Mouse (Mus musculus): ENCODE data around the gene Car14. TPM values are rescaled to one million over a fixed set of nuclear protein-coding genes. Genes with fewer than 3 reads are reported as not detected.

Car14 gene
- polyA plus RNA-seq, 1 experiment from 2014 or later: 10.3 TPM

DNA sequence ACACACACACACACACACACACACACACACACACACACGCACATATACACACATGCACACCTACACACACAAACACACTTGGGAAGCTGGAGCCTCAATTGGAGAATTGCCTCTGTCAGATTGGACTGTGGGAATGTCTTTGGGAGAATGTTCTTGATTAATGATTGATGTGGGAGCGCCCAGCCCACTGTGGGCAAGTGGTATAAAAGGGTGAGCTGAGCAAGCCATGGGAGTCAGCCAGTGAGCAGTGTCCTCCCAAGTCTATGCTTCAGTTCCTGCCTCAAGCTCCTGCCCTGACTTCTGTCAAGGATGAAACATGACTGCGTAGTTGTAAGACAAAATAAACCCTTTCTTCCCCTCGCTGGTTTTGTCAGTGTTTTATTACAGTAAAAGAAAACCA is 16.9 kb downstream of the Car14 start:
- Histone ChIP-seq H3K9me3 (replicated peaks) (no peaks in the 10 kb centered on the region), H3K4me3 (no peak overlapping the region), H3K27me3 (replicated peaks) (peaks cover 9% of the 10 kb centered on the region), H3K9ac (no peak overlapping the region), H3K36me3 (no peaks in the 10 kb centered on the region), H3K4me2 (no peak overlapping the region), H3K27ac (no peak overlapping the region), H3K4me1 (peaks cover 26% of the 10 kb centered on the region)
- ATAC-seq: no peak
- 75% methylated on average over 4 of the region's 4 CpGs for WGBS (ENCODE audit: insufficient replicate concordance)

DNA sequence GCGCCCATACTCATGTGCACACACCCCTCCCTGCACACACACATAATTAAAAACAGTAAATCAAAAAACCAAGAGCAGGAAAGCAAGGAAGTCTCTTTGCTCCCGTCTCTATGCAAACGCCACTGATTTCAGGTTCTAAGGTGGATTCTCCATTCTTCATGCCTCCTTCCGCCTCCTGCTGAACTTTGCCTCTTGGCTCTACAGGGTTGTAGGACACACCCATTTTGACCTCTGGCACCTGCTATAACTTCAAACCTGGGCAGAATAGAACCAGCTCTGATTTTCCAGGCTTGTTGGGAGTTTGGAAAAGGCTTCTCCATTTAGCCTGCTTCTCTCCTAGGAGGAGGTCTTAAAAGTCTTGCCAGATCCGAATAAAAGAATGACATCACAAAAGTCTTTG is 20.1 kb downstream of the Car14 start:
- H3K27ac ChIP-seq: no peak overlapping the region
- no peak overlapping the region for H3K4me2 ChIP-seq
- H3K4me3 ChIP-seq: no peak overlapping the region
- H3K27me3 ChIP-seq (replicated peaks): peaks cover 21% of the 10 kb centered on the region
- no peak overlapping the region for H3K9ac ChIP-seq
- WGBS (ENCODE audit: insufficient replicate concordance): 69% methylated on average over 5 of the region's 5 CpGs
- no peaks in the 10 kb centered on the region for H3K9me3 ChIP-seq (replicated peaks)
- H3K36me3 ChIP-seq: no peaks in the 10 kb centered on the region
- peaks cover 24% of the 10 kb centered on the region for H3K4me1 ChIP-seq
- no peak for ATAC-seq

DNA sequence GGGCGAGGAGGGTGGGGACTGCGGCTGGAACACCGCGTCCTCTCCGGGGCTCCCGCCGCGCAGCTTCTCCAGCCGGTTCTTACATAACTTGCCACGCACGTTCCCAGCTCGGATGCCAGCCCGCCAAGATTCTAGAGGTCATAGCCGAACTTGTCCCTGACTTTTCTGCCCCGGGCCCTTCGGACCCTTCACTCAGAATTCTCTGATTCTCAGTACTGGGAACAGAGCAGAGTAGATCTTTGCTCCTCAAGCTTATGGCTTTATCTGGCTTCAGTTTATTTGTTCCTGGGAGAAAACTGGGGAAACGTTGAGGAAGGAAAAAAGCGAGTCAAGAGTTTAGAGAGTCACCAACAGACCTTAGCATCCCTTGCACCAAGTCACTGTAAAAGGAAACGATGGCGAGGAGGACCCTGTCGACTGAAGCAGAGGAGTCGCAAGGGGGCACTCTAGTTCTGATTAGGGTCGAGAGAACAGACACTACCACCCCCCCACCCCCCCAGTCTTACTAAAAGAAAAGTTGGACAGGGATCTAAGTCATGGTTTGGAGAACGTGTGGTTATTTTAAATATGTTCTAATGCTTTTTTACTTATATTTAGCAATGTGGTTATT is 21.6 kb downstream of the Car14 start:
- peak overlapping the region; percentile 93 for H3K4me2 ChIP-seq
- WGBS (ENCODE audit: insufficient replicate concordance): 3% methylated on average over 24 of the region's 24 CpGs
- peaks cover 21% of the 10 kb centered on the region for H3K27me3 ChIP-seq (replicated peaks)
- ATAC-seq: no peak
- H3K9ac ChIP-seq: peak overlapping the region; percentile 55
- H3K27ac ChIP-seq: peak overlapping the region; percentile 38; the same call in 1 of the 2 replicates
- peak overlapping the region; percentile 58 for H3K4me3 ChIP-seq
- no peaks in the 10 kb centered on the region for H3K9me3 ChIP-seq (replicated peaks)
- H3K36me3 ChIP-seq: no peaks in the 10 kb centered on the region
- H3K4me1 ChIP-seq: peaks cover 24% of the 10 kb centered on the region

DNA sequence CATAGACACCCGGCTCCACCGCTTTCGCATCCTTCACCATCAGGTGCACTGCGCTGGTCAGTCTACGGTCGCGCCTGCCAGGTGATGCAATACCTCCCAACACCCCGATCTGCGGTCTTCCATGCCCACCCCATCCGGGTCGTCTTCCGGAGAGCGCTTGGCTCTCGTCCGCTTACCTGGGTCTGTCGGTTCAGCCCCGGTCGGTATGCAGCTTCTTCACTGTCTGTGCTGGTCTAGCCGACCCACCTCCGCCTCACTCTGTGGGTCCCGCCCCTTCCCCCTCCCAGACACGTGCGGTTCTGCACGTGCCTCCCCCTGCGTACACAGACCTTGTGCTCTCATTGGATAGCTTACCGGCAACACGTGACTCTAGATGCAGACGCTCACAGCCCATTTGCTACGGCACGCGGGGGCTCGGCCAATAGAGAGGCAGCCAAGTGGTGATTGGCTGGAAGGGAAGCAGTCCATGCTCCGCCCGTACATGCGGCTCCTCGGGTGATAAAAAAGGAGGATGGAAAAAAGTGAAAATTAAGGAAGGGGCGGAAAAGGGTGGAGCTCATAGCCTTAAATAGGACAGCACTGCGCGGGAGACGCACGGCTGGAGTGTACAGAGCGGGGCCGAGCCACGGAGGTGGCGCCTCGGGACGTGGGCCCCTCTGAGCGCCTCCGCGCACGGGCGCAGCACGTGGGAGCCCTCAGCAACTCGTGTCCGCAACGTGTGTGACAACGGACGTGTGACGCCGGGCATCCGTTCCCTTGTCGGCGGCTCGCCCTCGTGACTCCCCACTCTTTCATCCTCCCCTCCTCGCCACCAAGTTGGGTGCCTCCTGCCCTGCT is 22.3 kb downstream of the Car14 start, which contains the start of gene Ciart:
Gene Ciart (minus strand): TSS at position 273 of the 837 bp plus-strand sequence.
- 2% methylated on average over 66 of the region's 66 CpGs for WGBS (ENCODE audit: insufficient replicate concordance)

DNA sequence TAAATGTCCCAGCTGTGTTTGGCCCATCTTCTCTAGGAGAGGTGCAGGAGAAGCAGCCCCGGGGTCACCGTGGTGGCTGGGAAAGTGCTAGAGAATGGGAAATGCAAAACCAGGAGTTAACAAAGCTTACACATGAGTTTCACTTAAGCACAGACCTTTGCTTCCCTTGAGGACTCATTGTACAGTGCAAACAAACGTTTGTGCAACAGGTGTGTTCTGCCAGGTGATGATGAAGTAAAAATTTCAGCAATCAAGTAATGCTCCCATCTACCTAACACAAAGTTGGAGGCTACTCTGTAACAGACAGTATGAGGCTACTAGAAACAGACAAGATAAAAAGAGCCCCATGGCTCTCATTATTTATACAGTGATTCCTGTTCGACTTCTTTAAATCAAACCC is 25.4 kb downstream of the Car14 start:
- Histone ChIP-seq H3K27ac (no peak overlapping the region), H3K36me3 (0 out of 2 replicates have a peak, but pooled peaks cover 9% of the 10 kb centered on the region), H3K9ac (no peak overlapping the region), H3K4me1 (peaks cover 44% of the 10 kb centered on the region), H3K9me3 (replicated peaks) (no peaks in the 10 kb centered on the region), H3K27me3 (replicated peaks) (peaks cover 16% of the 10 kb centered on the region), H3K4me3 (no peak overlapping the region), H3K4me2 (no peak overlapping the region)
- no peak for ATAC-seq
- 75% methylated on average over 4 of the region's 4 CpGs for WGBS (ENCODE audit: insufficient replicate concordance)

More for the DNA sequence above, 22.3 kb downstream of the Car14 start, which contains the start of gene Ciart:
- Histone ChIP-seq H3K9ac (peak within 1 kb of the TSS; percentile 55), H3K36me3 (0 out of 2 replicates have a peak, but pooled peaks cover 3% of the 10 kb centered on the region), H3K9me3 (replicated peaks) (no peaks in the 10 kb centered on the region), H3K4me2 (peak within 1 kb of the TSS; percentile 93), H3K27ac (peak within 1 kb of the TSS; percentile 38; the same call in 1 of the 2 replicates), H3K4me1 (peaks cover 28% of the 10 kb centered on the region), H3K27me3 (replicated peaks) (peaks cover 21% of the 10 kb centered on the region), H3K4me3 (peak within 1 kb of the TSS; percentile 58)
- ATAC-seq: peak; percentile 94

DNA sequence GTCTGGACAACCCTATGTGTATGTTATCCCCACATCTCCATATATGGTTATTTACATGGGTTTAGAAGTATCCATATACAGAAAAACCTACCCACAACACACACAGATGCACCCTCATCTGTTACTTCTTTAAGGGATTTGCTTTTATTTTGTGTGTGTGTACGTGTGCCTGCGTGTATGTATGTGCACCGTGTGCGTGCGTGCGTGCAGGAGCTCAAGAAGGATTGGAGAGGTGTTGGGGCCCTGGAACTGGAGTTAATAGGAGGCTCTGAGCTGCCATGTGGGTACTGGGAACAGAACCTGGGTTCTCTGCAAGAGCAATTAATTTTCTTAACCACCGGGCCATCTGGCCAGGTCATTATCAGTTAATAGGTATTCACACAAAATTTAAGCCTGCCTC is 32.4 kb downstream of the Car14 start:
- Histone ChIP-seq H3K27ac (peak overlapping the region; percentile 87), H3K4me3 (peak overlapping the region; percentile 69), H3K36me3 (peaks cover 42% of the 10 kb centered on the region), H3K4me1 (peaks cover 47% of the 10 kb centered on the region), H3K9ac (peak overlapping the region; percentile 81), H3K27me3 (replicated peaks) (no peaks in the 10 kb centered on the region), H3K4me2 (peak overlapping the region; percentile 76), H3K9me3 (replicated peaks) (no peaks in the 10 kb centered on the region)
- 59% methylated on average over 7 of the region's 7 CpGs for WGBS (ENCODE audit: insufficient replicate concordance)
- ATAC-seq: no peak

DNA sequence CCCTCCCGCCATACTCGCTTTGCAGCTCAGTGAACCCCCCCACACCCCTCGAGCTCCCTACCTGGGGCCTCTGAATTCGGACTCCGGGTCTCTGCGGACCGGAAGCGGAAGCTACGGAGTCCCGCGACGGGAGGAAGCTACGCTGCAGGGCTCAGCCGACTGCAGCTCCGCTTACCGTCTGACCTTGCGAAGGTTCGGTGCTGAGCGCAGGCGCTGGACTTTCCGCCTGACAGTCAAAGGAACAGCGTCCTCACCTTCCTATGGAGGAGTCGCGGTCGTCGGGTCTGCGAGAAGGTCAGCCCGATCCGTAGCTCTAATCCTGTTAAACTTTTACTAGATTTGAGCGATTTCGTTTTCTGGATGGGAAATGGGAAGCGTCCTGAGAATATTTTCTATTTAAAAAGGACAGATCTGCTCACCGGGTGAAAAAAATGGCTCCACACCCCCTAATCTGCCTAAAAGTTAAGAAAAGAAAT is 33.1 kb downstream of the Car14 start, which contains the start of gene Mrps21:
Gene Mrps21 (minus strand): TSS at position 128 of the 476 bp plus-strand sequence.
- H3K4me2 ChIP-seq: peak within 1 kb of the TSS; percentile 76
- 1% methylated on average over 33 of the region's 33 CpGs for WGBS (ENCODE audit: insufficient replicate concordance)
- peaks cover 47% of the 10 kb centered on the region for H3K4me1 ChIP-seq
- peak within 1 kb of the TSS; percentile 87 for H3K27ac ChIP-seq
- peak within 1 kb of the TSS; percentile 81 for H3K9ac ChIP-seq
- peak within 1 kb of the TSS; percentile 69 for H3K4me3 ChIP-seq
- no peaks in the 10 kb centered on the region for H3K9me3 ChIP-seq (replicated peaks)
- H3K27me3 ChIP-seq (replicated peaks): no peaks in the 10 kb centered on the region
- peak; percentile 94 for ATAC-seq
- H3K36me3 ChIP-seq: peaks cover 48% of the 10 kb centered on the region

GRCm38 (mm10) chr3:95870976-95871375 is 33.5 kb downstream of the Car14 start:
- H3K4me3 ChIP-seq: peak overlapping the region; percentile 69
- H3K27me3 ChIP-seq (replicated peaks): no peaks in the 10 kb centered on the region
- peak overlapping the region; percentile 87 for H3K27ac ChIP-seq
- ATAC-seq: peak; percentile 56
- 6% methylated on average over 15 of the region's 15 CpGs for WGBS (ENCODE audit: insufficient replicate concordance)
- H3K4me1 ChIP-seq: peaks cover 47% of the 10 kb centered on the region
- peaks cover 52% of the 10 kb centered on the region for H3K36me3 ChIP-seq
- peak overlapping the region; percentile 76 for H3K4me2 ChIP-seq
- H3K9me3 ChIP-seq (replicated peaks): no peaks in the 10 kb centered on the region
- peak overlapping the region; percentile 81 for H3K9ac ChIP-seq

GRCm38 (mm10) chr3:95867408-95867807 is 37.1 kb downstream of the Car14 start:
- no peak for ATAC-seq
- Histone ChIP-seq H3K4me2 (no peak overlapping the region), H3K27me3 (replicated peaks) (no peaks in the 10 kb centered on the region), H3K36me3 (peaks cover 71% of the 10 kb centered on the region), H3K4me1 (peaks cover 31% of the 10 kb centered on the region), H3K9ac (no peak overlapping the region), H3K4me3 (no peak overlapping the region), H3K9me3 (replicated peaks) (no peaks in the 10 kb centered on the region), H3K27ac (no peak overlapping the region)
- 85% methylated on average over 2 of the region's 2 CpGs for WGBS (ENCODE audit: insufficient replicate concordance)

GRCm38 (mm10) chr3:95866071-95866470 is 38.4 kb downstream of the Car14 start:
- ATAC-seq: no peak
- peaks cover 26% of the 10 kb centered on the region for H3K4me1 ChIP-seq
- no peak overlapping the region for H3K4me2 ChIP-seq
- no peak overlapping the region for H3K9ac ChIP-seq
- no peak overlapping the region for H3K4me3 ChIP-seq
- no peaks in the 10 kb centered on the region for H3K27me3 ChIP-seq (replicated peaks)
- peaks cover 77% of the 10 kb centered on the region for H3K36me3 ChIP-seq
- H3K27ac ChIP-seq: no peak overlapping the region
- H3K9me3 ChIP-seq (replicated peaks): no peaks in the 10 kb centered on the region
- WGBS (ENCODE audit: insufficient replicate concordance): 82% methylated on average over 5 of the region's 5 CpGs

GRCm38 (mm10) chr3:95865571-95865970 is 38.9 kb downstream of the Car14 start:
- Histone ChIP-seq H3K9ac (no peak overlapping the region), H3K4me3 (no peak overlapping the region), H3K27me3 (replicated peaks) (no peaks in the 10 kb centered on the region), H3K36me3 (peaks cover 77% of the 10 kb centered on the region), H3K4me1 (peaks cover 23% of the 10 kb centered on the region), H3K27ac (no peak overlapping the region), H3K4me2 (no peak overlapping the region), H3K9me3 (replicated peaks) (no peaks in the 10 kb centered on the region)
- WGBS (ENCODE audit: insufficient replicate concordance): 92% methylated on average over 20 of the region's 20 CpGs
- no peak for ATAC-seq

- no peak overlapping the region for H3K4me3 ChIP-seq
- H3K36me3 ChIP-seq: peaks cover 74% of the 10 kb centered on the region
- H3K4me1 ChIP-seq: peaks cover 18% of the 10 kb centered on the region
- ATAC-seq: no peak
- H3K27ac ChIP-seq: no peak overlapping the region
- no peak overlapping the region for H3K4me2 ChIP-seq
- no peaks in the 10 kb centered on the region for H3K27me3 ChIP-seq (replicated peaks)
- WGBS (ENCODE audit: insufficient replicate concordance): 83% methylated on average over 5 of the region's 5 CpGs
- no peak overlapping the region for H3K9ac ChIP-seq
- H3K9me3 ChIP-seq (replicated peaks): no peaks in the 10 kb centered on the region
These were observed 39.4 kb downstream of the Car14 start for GRCm38 (mm10) chr3:95865050-95865449.

All from liver, embryonic 12.5 days (tissue).